Mouse (Mus musculus) myocyte (in vitro differentiated cells): ENCODE measurements around the gene A530064D06Rik.

ENCODE experiments used
- POLR2A ChIP-seq: IDR thresholded peaks from one replicate; pipeline ENCODE4 v1.6.1; 2011; ENCODE audit warnings: low read depth, mild to moderate bottlenecking, control low read depth, moderate library complexity; ENCODE audit not compliant: insufficient read length
- POLR2AphosphoS2 ChIP-seq: IDR thresholded peaks from one replicate; pipeline ENCODE4 v1.6.1; 2011; ENCODE audit warnings: low read depth, control low read depth; ENCODE audit not compliant: insufficient read length

- TF ChIP-seq POLR2AphosphoS2: no peak
- TF ChIP-seq POLR2A: no peak
Measured at GRCm38 (mm10) chr17:48099312-48099711, 67.8 kb downstream of the A530064D06Rik start.
